Mouse (Mus musculus): Measurements from ENCODE around the gene Tmem100. TPM values are rescaled to one million over a fixed set of nuclear protein-coding genes. Genes with fewer than 3 reads are reported as not detected.
A peak's percentile ranks its signal among the peaks of the same experiment; 100 is the strongest.

The Tmem100 gene
- polyA plus RNA-seq, 1 experiment from 2014 or later: 27.4 TPM

DNA sequence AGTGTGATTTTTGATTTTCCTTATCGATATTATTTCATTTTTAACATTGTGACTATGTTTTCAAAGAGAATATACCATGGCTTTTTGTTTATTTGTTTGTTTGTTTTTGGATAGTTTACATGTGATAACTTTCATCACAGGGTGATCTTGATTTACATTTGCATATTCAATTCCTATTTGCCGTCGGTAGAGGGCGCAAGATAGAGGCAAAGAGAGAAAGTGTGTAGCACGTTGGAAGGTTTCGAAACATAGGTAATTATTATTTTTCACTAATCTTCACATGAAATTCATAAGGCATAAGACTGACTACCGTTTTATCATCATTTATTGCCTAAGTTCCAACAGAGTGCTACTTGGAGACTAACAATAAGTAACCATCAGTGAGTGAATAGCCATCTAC is 11.0 kb upstream of the Tmem100 start:
- Histone ChIP-seq H3K4me3 (replicated peaks) (no peak overlapping the region), H3K36me3 (no peaks in the 10 kb centered on the region), H3K4me2 (replicated peaks) (no peak overlapping the region), H3K9me3 (replicated peaks) (no peaks in the 10 kb centered on the region), H3K4me1 (no peaks in the 10 kb centered on the region), H3K9ac (no peak overlapping the region), H3K27ac (replicated peaks) (no peak overlapping the region), H3K27me3 (no peaks in the 10 kb centered on the region)
- WGBS: 12% methylated on average over 7 of the region's 7 CpGs
- no peak for ATAC-seq (ENCODE audit: insufficient number of reproducible peaks, low FRiP score, low TSS enrichment, low read depth)

DNA sequence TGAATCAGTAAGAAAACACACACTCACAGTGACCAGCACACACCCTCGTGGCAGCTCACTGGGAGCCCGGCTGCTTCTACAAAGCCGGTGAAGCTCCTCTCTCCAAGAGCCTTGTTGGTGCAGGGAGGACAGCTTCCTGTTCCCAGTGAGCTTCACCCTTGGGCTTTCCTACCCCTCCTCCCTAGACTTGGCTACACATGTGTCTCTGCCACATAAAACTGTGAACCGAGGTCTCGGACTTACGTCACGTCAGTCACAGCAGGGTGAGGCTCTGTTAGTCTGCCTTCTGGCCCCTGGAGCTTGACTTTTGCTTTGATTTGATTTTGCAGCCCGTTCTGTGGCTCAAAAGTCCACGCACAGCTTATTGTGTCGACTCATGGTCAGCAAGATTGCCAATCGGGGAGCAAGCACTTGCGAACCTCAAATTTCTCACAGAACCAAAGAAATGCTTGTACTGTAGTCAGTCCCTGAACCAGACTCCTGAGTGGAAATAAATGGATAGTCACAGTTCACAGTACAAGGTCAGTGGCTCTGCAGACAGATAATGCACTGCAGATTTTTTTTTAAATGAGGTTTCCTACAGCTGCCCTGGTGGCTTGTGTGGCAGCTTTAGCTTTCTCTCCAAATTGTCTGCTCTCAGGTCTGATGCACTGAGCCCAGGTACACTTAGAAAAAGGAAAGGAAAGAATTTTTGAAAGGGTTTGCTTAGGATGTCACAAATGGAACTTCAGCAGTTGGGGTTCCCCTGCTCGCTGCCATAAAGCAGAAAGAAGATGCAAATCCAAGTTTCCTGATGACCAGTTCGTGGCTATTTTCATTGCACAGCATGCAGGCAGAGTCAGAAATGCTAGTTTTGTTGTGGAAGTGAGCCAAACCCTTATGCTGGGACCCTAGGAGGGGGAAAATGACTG is 4.0 kb upstream of the Tmem100 start:
- peak overlapping the region; percentile 72 for H3K27ac ChIP-seq (replicated peaks)
- H3K9ac ChIP-seq: no peak overlapping the region
- WGBS: 53% methylated on average over 14 of the region's 14 CpGs
- no peak overlapping the region for H3K4me2 ChIP-seq (replicated peaks)
- H3K9me3 ChIP-seq (replicated peaks): no peaks in the 10 kb centered on the region
- peaks cover 39% of the 10 kb centered on the region for H3K4me1 ChIP-seq
- no peaks in the 10 kb centered on the region; the same call in 1 of the 2 replicates for H3K27me3 ChIP-seq
- no peaks in the 10 kb centered on the region for H3K36me3 ChIP-seq
- H3K4me3 ChIP-seq (replicated peaks): no peak overlapping the region
- ATAC-seq (ENCODE audit: insufficient number of reproducible peaks, low FRiP score, low TSS enrichment, low read depth): no peak

DNA sequence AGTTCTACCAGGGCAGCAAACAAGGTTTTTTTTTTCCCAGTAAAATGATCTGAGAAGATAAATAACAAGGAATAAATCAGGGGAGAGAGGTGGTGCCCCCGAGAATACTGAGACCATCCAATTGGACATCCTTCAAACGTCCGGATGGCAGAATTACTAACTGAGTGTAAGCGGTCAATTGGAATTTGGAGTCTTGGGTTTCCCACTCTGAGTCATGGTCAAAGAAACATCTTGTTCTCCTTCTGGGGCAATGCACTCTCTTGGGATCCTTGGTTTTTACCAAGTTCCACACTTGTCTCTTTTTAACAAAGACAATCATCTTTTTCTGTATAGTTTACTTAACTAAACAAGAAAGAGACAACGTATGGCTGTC is 3.4 kb upstream of the Tmem100 start:
- Histone ChIP-seq H3K27ac (replicated peaks) (peak overlapping the region; percentile 72), H3K36me3 (no peaks in the 10 kb centered on the region), H3K4me3 (replicated peaks) (no peak overlapping the region), H3K9me3 (replicated peaks) (no peaks in the 10 kb centered on the region), H3K4me1 (peaks cover 44% of the 10 kb centered on the region), H3K4me2 (replicated peaks) (no peak overlapping the region), H3K27me3 (no peaks in the 10 kb centered on the region; the same call in 1 of the 2 replicates), H3K9ac (no peak overlapping the region)
- WGBS: 31% methylated on average over 5 of the region's 5 CpGs
- 0 out of 2 replicates have a peak, but pooled peaks have one; percentile 53 for ATAC-seq (ENCODE audit: insufficient number of reproducible peaks, low FRiP score, low TSS enrichment, low read depth)

DNA sequence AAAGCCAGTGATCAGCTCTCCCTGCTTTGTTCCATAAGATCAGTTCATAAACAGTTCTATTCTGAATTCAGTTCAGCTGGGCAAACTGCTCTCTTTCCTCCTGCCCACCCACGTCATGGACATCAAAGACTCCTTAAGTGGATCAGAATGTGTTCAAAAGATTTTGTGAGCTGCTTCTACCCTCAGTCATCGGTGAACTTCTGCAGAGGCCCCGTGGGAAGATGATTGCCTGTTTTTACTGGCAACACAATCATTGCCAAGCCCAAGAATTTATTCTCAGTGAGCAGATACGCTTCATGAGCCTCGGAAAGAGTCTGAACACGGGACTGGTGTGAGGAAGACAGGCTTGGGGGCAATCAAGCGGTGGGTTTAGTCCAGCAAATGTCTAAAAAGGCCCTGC is 2.9 kb upstream of the Tmem100 start:
- 19% methylated on average over 7 of the region's 7 CpGs for WGBS
- Histone ChIP-seq H3K4me2 (replicated peaks) (no peak overlapping the region), H3K27me3 (no peaks in the 10 kb centered on the region; the same call in 1 of the 2 replicates), H3K27ac (replicated peaks) (peak overlapping the region; percentile 72; the same call in 1 of the 2 replicates), H3K4me1 (peaks cover 48% of the 10 kb centered on the region), H3K36me3 (no peaks in the 10 kb centered on the region), H3K4me3 (replicated peaks) (no peak overlapping the region), H3K9me3 (replicated peaks) (no peaks in the 10 kb centered on the region), H3K9ac (no peak overlapping the region)
- ATAC-seq (ENCODE audit: insufficient number of reproducible peaks, low FRiP score, low TSS enrichment, low read depth): no peak

DNA sequence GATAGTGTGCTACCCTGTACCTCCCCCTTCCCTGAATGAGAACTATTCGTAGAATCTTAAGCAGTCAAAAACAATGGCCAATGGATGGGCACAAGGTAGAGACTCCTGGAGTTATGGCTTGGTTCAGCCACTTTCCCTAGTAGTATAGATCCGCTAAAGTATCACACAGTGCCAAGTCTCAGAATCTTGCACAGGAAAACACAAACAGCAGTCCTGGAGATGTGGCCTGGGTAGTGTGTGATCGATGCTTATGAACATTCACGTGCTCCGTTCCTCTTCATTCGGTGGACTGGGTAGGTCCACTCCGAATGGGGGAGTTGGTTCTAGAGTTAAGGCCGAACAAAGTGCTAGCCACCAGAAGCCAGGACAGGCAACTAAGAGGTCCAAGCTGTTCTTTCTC is 1.4 kb upstream of the Tmem100 start:
- no peaks in the 10 kb centered on the region for H3K36me3 ChIP-seq
- H3K4me3 ChIP-seq (replicated peaks): no peak overlapping the region
- 0 out of 2 replicates have a peak overlapping the region, but pooled peaks have one; percentile 63 for H3K4me2 ChIP-seq (replicated peaks)
- H3K27me3 ChIP-seq: no peaks in the 10 kb centered on the region; the same call in 1 of the 2 replicates
- ATAC-seq (ENCODE audit: insufficient number of reproducible peaks, low FRiP score, low TSS enrichment, low read depth): no peak
- peak overlapping the region; percentile 74 for H3K27ac ChIP-seq (replicated peaks)
- 60% methylated on average over 8 of the region's 8 CpGs for WGBS
- no peaks in the 10 kb centered on the region for H3K9me3 ChIP-seq (replicated peaks)
- peaks cover 54% of the 10 kb centered on the region for H3K4me1 ChIP-seq
- H3K9ac ChIP-seq: no peak overlapping the region

DNA sequence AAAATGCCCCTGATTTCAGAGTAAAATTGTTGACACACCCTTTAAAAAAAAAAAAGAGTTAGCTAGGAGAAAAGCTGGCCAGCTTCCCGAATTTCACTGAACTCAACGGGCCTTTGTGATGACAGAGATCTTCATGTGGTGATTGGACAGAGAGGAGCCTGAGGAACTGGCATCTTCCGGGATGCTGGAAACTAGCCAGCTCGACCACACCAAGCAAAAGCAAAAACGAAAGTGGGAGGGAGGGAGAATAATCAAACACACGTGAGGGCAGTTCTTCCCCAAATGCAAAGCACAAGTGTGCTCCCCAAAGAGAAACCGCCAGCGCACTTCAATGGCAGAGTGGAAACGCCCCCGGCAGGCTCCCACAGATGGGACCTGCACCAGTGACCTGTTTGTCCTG is 794 bp upstream of the Tmem100 start:
- peaks cover 54% of the 10 kb centered on the region for H3K4me1 ChIP-seq
- peak overlapping the region; percentile 50 for H3K4me3 ChIP-seq (replicated peaks)
- no peaks in the 10 kb centered on the region for H3K36me3 ChIP-seq
- H3K27me3 ChIP-seq: no peaks in the 10 kb centered on the region; the same call in 1 of the 2 replicates
- no peak overlapping the region for H3K9ac ChIP-seq
- no peaks in the 10 kb centered on the region for H3K9me3 ChIP-seq (replicated peaks)
- 9% methylated on average over 10 of the region's 10 CpGs for WGBS
- peak overlapping the region; percentile 74 for H3K27ac ChIP-seq (replicated peaks)
- peak; percentile 69; the same call in 1 of the 2 replicates for ATAC-seq (ENCODE audit: insufficient number of reproducible peaks, low FRiP score, low TSS enrichment, low read depth)
- peak overlapping the region; percentile 63 for H3K4me2 ChIP-seq (replicated peaks)

DNA sequence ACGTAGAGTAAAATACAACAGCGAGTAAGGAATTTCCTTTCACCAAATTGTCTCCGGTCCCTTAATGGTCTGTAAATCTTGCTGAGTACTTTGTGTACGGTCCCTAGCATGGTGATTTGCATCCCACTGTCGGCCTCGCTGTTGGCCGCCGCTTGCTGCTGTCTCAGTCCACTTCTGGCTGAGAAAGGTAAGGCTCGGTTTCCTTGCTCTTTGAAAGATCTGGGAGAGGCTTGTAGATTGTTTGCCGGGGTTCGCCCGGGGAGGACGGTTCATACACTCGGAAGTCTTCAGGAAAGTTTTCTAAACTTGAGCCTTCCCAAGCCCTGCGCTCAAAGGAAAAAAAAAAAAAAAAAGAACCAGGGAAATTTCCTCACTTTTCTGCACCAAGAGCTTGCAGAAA is 409 bp downstream of the Tmem100 start:
- H3K9ac ChIP-seq: peak overlapping the region; percentile 35
- H3K27me3 ChIP-seq: no peaks in the 10 kb centered on the region; the same call in 1 of the 2 replicates
- no peak for ATAC-seq (ENCODE audit: insufficient number of reproducible peaks, low FRiP score, low TSS enrichment, low read depth)
- peak overlapping the region; percentile 63 for H3K4me2 ChIP-seq (replicated peaks)
- peak overlapping the region; percentile 69; the same call in 1 of the 2 replicates for H3K27ac ChIP-seq (replicated peaks)
- peaks cover 54% of the 10 kb centered on the region for H3K4me1 ChIP-seq
- H3K9me3 ChIP-seq (replicated peaks): no peaks in the 10 kb centered on the region
- peak overlapping the region; percentile 50 for H3K4me3 ChIP-seq (replicated peaks)
- peaks cover 5% of the 10 kb centered on the region; the same call in 1 of the 2 replicates for H3K36me3 ChIP-seq
- under 1% methylated on average over 15 of the region's 15 CpGs for WGBS

DNA sequence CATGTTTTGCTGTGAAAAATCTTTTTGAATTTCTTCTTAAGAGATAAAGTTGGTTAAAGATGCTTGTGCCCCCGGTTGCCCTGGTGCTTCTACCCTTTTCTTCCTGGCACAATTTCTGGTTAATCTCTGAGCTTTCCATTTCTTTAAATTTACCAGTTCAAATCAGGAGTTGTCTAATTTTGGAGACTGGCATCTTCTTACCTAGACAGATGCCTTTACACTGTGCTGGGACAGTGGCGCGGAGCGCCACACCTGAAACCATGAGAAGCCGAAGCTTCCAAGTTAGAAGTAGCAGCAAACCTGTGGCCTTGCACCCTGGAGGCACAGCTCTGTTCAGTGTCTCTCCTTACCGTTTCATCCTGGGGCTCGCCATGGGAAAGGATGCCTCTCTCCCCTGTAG is 928 bp downstream of the Tmem100 start:
- peak overlapping the region; percentile 35 for H3K9ac ChIP-seq
- peak overlapping the region; percentile 63 for H3K4me2 ChIP-seq (replicated peaks)
- peak overlapping the region; percentile 69; the same call in 1 of the 2 replicates for H3K27ac ChIP-seq (replicated peaks)
- peaks cover 8% of the 10 kb centered on the region; the same call in 1 of the 2 replicates for H3K36me3 ChIP-seq
- 18% methylated on average over 7 of the region's 7 CpGs for WGBS
- ATAC-seq (ENCODE audit: insufficient number of reproducible peaks, low FRiP score, low TSS enrichment, low read depth): no peak
- peak overlapping the region; percentile 50 for H3K4me3 ChIP-seq (replicated peaks)
- no peaks in the 10 kb centered on the region; the same call in 1 of the 2 replicates for H3K27me3 ChIP-seq
- no peaks in the 10 kb centered on the region for H3K9me3 ChIP-seq (replicated peaks)
- H3K4me1 ChIP-seq: peaks cover 49% of the 10 kb centered on the region

DNA sequence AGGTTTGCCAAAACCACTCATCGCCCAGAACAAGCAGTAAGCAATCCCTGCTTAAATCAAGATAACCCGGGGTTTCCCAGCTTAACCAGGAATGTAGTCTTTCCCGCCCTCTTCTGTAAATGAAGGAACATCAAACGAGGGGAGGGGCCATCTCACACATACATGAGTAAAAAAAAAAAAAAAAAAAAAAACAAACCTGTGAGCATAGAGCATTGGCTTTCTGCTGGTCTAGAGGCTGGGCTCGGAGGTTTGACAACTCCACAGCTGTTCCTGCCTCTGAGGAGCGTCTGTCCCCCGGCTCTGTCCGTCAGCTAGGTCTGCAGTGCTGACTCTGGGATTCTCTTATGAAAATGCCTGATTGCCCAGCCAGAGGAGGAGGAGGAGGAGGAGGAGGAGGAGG is 2.7 kb downstream of the Tmem100 start:
- Histone ChIP-seq H3K4me3 (replicated peaks) (peak overlapping the region; percentile 50), H3K4me2 (replicated peaks) (peak overlapping the region; percentile 63), H3K9ac (no peak overlapping the region), H3K27me3 (no peaks in the 10 kb centered on the region; the same call in 1 of the 2 replicates), H3K9me3 (replicated peaks) (0 out of 2 replicates have a peak, but pooled peaks cover 4% of the 10 kb centered on the region), H3K4me1 (peaks cover 34% of the 10 kb centered on the region), H3K27ac (replicated peaks) (no peak overlapping the region), H3K36me3 (peaks cover 17% of the 10 kb centered on the region; the same call in 1 of the 2 replicates)
- WGBS: 6% methylated on average over 8 of the region's 8 CpGs
- ATAC-seq (ENCODE audit: insufficient number of reproducible peaks, low FRiP score, low TSS enrichment, low read depth): no peak

DNA sequence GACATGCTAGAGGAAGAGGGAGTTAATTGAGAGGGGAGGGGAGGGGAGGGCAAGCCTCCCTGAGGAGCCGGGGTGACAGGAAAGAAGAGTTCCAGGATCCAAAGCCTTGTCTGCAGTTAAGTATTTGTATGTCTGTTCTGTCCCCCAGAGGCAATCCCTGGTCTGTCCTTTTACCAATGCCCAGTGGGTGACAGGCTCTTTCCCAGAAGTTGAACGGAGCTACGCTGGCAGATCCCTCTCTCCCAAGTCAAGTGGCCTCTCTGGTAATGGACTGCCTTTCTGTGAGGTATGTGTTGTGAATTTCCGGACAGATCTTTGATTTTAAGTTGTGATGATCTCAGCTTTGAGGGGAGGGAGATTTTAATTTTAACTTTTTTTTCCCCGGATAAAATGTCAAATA is 3.3 kb downstream of the Tmem100 start:
- H3K9ac ChIP-seq: no peak overlapping the region
- 30% methylated on average over 5 of the region's 5 CpGs for WGBS
- peaks cover 31% of the 10 kb centered on the region for H3K4me1 ChIP-seq
- no peaks in the 10 kb centered on the region for H3K27me3 ChIP-seq
- ATAC-seq (ENCODE audit: insufficient number of reproducible peaks, low FRiP score, low TSS enrichment, low read depth): no peak
- H3K36me3 ChIP-seq: peaks cover 17% of the 10 kb centered on the region; the same call in 1 of the 2 replicates
- peak overlapping the region; percentile 50 for H3K4me3 ChIP-seq (replicated peaks)
- H3K27ac ChIP-seq (replicated peaks): no peak overlapping the region
- peak overlapping the region; percentile 63 for H3K4me2 ChIP-seq (replicated peaks)
- H3K9me3 ChIP-seq (replicated peaks): 0 out of 2 replicates have a peak, but pooled peaks cover 4% of the 10 kb centered on the region

DNA sequence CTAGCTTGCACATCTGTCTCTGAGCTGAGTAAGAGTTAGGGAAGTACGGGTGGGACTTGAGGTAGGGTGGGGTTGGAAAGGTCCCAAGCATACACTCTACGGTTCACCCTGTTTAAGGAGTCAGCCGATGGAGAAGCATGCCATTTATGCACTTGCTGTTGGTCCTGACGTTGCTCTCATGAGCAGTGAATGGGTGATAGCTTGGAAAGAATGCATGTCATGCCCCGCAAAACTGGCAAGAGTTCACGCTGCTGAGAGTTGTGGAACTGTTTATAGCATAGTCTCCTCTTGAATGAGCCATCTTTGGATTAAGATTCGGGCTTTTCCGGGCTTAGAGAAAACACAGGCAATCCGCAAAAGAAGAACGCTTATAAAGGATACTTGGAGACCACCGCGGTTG is 4.5 kb downstream of the Tmem100 start:
- ATAC-seq (ENCODE audit: insufficient number of reproducible peaks, low FRiP score, low TSS enrichment, low read depth): no peak
- peaks cover 21% of the 10 kb centered on the region for H3K4me1 ChIP-seq
- peaks cover 17% of the 10 kb centered on the region; the same call in 1 of the 2 replicates for H3K36me3 ChIP-seq
- H3K9ac ChIP-seq: no peak overlapping the region
- H3K27me3 ChIP-seq: no peaks in the 10 kb centered on the region
- no peak overlapping the region for H3K4me3 ChIP-seq (replicated peaks)
- no peak overlapping the region for H3K4me2 ChIP-seq (replicated peaks)
- no peak overlapping the region for H3K27ac ChIP-seq (replicated peaks)
- 75% methylated on average over 12 of the region's 12 CpGs for WGBS
- H3K9me3 ChIP-seq (replicated peaks): 0 out of 2 replicates have a peak, but pooled peaks cover 4% of the 10 kb centered on the region

All from embryonic facial prominence, embryonic 15.5 days (tissue).